12 mouse cellular contexts compared by ENCODE assay signal in the genomic region with DNA sequence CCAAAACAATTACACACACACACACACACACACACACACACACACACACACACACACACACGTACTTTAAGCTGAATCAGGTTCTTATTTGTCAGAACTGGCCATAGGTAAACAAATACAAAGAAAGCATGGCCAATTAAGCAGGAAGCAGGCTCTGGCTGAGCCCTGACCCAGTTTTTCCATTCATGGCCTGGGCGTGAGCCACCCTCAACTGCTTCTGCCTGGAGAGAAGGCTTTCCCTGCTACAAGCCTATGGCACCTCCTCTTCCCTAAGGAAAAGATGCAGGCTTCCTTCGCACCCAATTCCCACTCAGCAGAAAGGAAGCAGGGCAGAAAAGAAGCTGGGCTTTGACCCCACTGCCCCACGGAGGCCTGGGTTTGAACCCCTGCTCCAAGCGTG.
A peak's percentile ranks its signal among the peaks of the same experiment; 100 is the strongest.
DNase-seq lines count a peak whose midpoint lies in the region; ATAC-seq and TF ChIP-seq lines count a peak whose summit lies in the region.
"Had no signal": no experiment of that assay in that cellular context is flagged by ENCODE, and none has a peak within 500 bp of the region (broad histone marks: within the 10 kb centered on the region; RNA-seq: fewer than 3 reads in every experiment).

No protein-coding gene starts in this region.

- WGBS in heart, embryonic 11.5 days (ENCODE audit: insufficient replicate concordance) = 67% methylated on average over 5 of the region's 5 CpGs
- WGBS in heart, postnatal 0 days = 72% methylated on average over 5 of the region's 5 CpGs

- no peak overlapping the region for H3K9ac ChIP-seq in heart, embryonic 11.5 days (ENCODE audit: low read depth, low read length)
- H3K9ac ChIP-seq in ES-Bruce4 (ENCODE audit: low read depth, poor library complexity, severe bottlenecking) = no peak overlapping the region; the same call in 1 of the 2 replicates
- H3K9ac ChIP-seq in heart, postnatal 0 days (replicated peaks; ENCODE audit: low read depth, low read length) = no peak overlapping the region

- no peaks in the 10 kb centered on the region for H3K9me3 ChIP-seq in heart, embryonic 11.5 days (replicated peaks; ENCODE audit: control insufficient read depth, low read length)
- H3K9me3 ChIP-seq in ES-Bruce4 (replicated peaks; ENCODE audit: control insufficient read depth, insufficient read depth, low read length, poor library complexity, severe bottlenecking) = no peaks in the 10 kb centered on the region
- 0 out of 2 replicates have a peak, but pooled peaks cover 4% of the 10 kb centered on the region for H3K9me3 ChIP-seq in heart, postnatal 0 days (replicated peaks; ENCODE audit: control insufficient read depth, low read length)

- no peaks in the 10 kb centered on the region for H3K36me3 ChIP-seq in heart, embryonic 11.5 days (ENCODE audit: control insufficient read depth, insufficient read depth, low read length)
- no peaks in the 10 kb centered on the region for H3K36me3 ChIP-seq in ES-Bruce4 (ENCODE audit: control insufficient read depth, insufficient read depth, low read length, poor library complexity, severe bottlenecking)
- no peaks in the 10 kb centered on the region for H3K36me3 ChIP-seq in heart, postnatal 0 days (replicated peaks; ENCODE audit: control insufficient read depth, insufficient read depth, low read length)

- H3K4me1 ChIP-seq in heart, embryonic 11.5 days (ENCODE audit: control insufficient read depth, insufficient read depth, low read length) = peaks cover 31% of the 10 kb centered on the region
- H3K4me1 ChIP-seq in ES-Bruce4 (ENCODE audit: control insufficient read depth, insufficient read depth, low read length) = peaks cover 26% of the 10 kb centered on the region
- H3K4me1 ChIP-seq in heart, postnatal 0 days (ENCODE audit: control insufficient read depth, insufficient read depth) = peaks cover 14% of the 10 kb centered on the region

- no peak overlapping the region for H3K27ac ChIP-seq in heart, embryonic 11.5 days (ENCODE audit: low read depth, low read length)
- peak overlapping the region; percentile 82 for H3K27ac ChIP-seq in ES-Bruce4 (ENCODE audit: insufficient read depth, low read length)
- H3K27ac ChIP-seq in heart, postnatal 0 days (ENCODE audit: low read depth) = peak overlapping the region; percentile 5; the same call in 1 of the 2 replicates

- no peak for TF ChIP-seq CTCF in ES-Bruce4 (IDR thresholded peaks at IDR 0.05; ENCODE audit: low read depth, low read length)
- TF ChIP-seq CTCF in heart, postnatal 0 days (IDR thresholded peaks at IDR 0.05; ENCODE audit: low read depth) = no peak

- no peaks in the 10 kb centered on the region for H3K27me3 ChIP-seq in heart, embryonic 11.5 days (ENCODE audit: control insufficient read depth, insufficient read depth, low read length)
- no peaks in the 10 kb centered on the region for H3K27me3 ChIP-seq in ES-Bruce4 (ENCODE audit: control insufficient read depth, insufficient read depth, low read length, poor library complexity, severe bottlenecking)
- H3K27me3 ChIP-seq in heart, postnatal 0 days (ENCODE audit: control insufficient read depth, insufficient read depth, low read length) = no peaks in the 10 kb centered on the region
- H3K27me3 ChIP-seq: CH12.LX had no signal

- no peak for TF ChIP-seq POLR2A in ES-Bruce4 (IDR thresholded peaks at IDR 0.05; ENCODE audit: insufficient read depth, low read length)

- no peak overlapping the region for H3K4me2 ChIP-seq in heart, embryonic 11.5 days
- no peak overlapping the region for H3K4me2 ChIP-seq in heart, postnatal 0 days (ENCODE audit: low read depth, low read length)

- peak; percentile 94 for DNase-seq in heart, adult 11 months
- DNase-seq in cerebellum, adult 9-10 months = peak; percentile 54
- DNase-seq in heart, postnatal 0 days (ENCODE audit: low spot score) = no peak
- DNase-seq in thymus, postnatal 10 days (ENCODE audit: low spot score in 2 of 2) = no peak
- DNase-seq in left cerebral cortex, adult 8-10 months (ENCODE audit: low spot score in 2 of 2) = no peak
- DNase-seq: kidney, postnatal 4 days had no signal

- no peak overlapping the region for H3K4me3 ChIP-seq in heart, embryonic 11.5 days (ENCODE audit: low read depth, low read length)
- no peak overlapping the region for H3K4me3 ChIP-seq in ES-Bruce4 (ENCODE audit: low read depth, low read length)
- no peak overlapping the region for H3K4me3 ChIP-seq in heart, postnatal 0 days (ENCODE audit: low read depth, low read length)
- H3K4me3 ChIP-seq: myocyte had no signal

- TF ChIP-seq EP300 in ES-Bruce4 (IDR thresholded peaks at IDR 0.05; ENCODE audit: insufficient read depth, low read depth, low read length) = no peak
- TF ChIP-seq EP300 in heart, postnatal 0 days (IDR thresholded peaks at IDR 0.05; ENCODE audit: low read depth) = no peak

- ATAC-seq in heart, embryonic 11.5 days (replicated peaks; ENCODE audit: insufficient number of reproducible peaks, low FRiP score, low TSS enrichment) = no peak
- ATAC-seq in heart, postnatal 0 days (ENCODE audit: insufficient read depth, low read depth) = no peak
- no peak for ATAC-seq in erythroid progenitor cell, adult 5-6 weeks (replicated peaks; ENCODE audit: low FRiP score, poor library complexity, severe bottlenecking)
- ATAC-seq: hindbrain, embryonic 16.5 days had no signal

Comparison
In these comparisons a context has a peak if more than half of its experiments do, and no peak if none do; other contexts are left out.
1. DNase-seq: peak in heart, adult 11 months (single experiment) and cerebellum, adult 9-10 months (single experiment); none in heart, postnatal 0 days (single experiment), thymus, postnatal 10 days (0 of 2) and left cerebral cortex, adult 8-10 months (0 of 2).